Mouse (Mus musculus) limb, embryonic 15.5 days (tissue): ENCODE results near the gene Myo15b. TPM values are rescaled to one million over a fixed set of nuclear protein-coding genes. Genes with fewer than 3 reads are reported as not detected.

Experiments
- ATAC-seq: fragments of 200-750 bp; cut with Nextera tagmentation; 2 replicates; pipeline ENCODE4 v1.8.0; 2017; ENCODE audit warnings: low read depth, moderate TSS enrichment; ENCODE audit not compliant: insufficient number of reproducible peaks, low FRiP score, low TSS enrichment
- H3K27ac ChIP-seq: fragments of 300-500 bp; sonication (generic); 2 replicates; pipeline ENCODE4 v1.5.1; 2015; ENCODE audit warnings: moderate library complexity, mild to moderate bottlenecking, inconsistent platforms
- H3K27me3 ChIP-seq: fragments of 300-500 bp; sonication (generic); 2 replicates; pipeline ENCODE4 v1.6.1; 2015; ENCODE audit warnings: inconsistent platforms
- H3K36me3 ChIP-seq: fragments of 300-500 bp; sonication (generic); 2 replicates; pipeline ENCODE4 v1.6.1; 2015; ENCODE audit warnings: inconsistent platforms
- H3K4me1 ChIP-seq: fragments of 300-500 bp; sonication (generic); 2 replicates; pipeline ENCODE4 v1.6.1; 2015; ENCODE audit warnings: inconsistent platforms
- H3K4me2 ChIP-seq: fragments of 300-500 bp; sonication (generic); 2 replicates; pipeline ENCODE4 v1.6.1; 2015; ENCODE audit warnings: mild to moderate bottlenecking, inconsistent platforms
- H3K4me3 ChIP-seq: fragments of 300-500 bp; sonication (generic); 2 replicates; pipeline ENCODE4 v1.5.1; 2015; ENCODE audit warnings: mild to moderate bottlenecking, inconsistent platforms
- H3K9ac ChIP-seq: fragments of 300-500 bp; sonication (generic); 2 replicates; pipeline ENCODE4 v1.6.1; 2015; ENCODE audit warnings: inconsistent platforms
- H3K9me3 ChIP-seq: fragments of 300-500 bp; sonication (generic); 2 replicates; pipeline ENCODE4 v1.6.1; 2016; ENCODE audit warnings: inconsistent platforms
- WGBS: fragments of 180-500 bp; shearing (Covaris S2); methylation state at CpG from one replicate; pipeline ENCODE4 v1.1.7; 2015; 5-methylcytosine and 5-hydroxymethylcytosine counted together
- polyA plus RNA-seq: library from polyadenylated mRNA; unstranded; fragments of >200 nt; fragmentation: Nextera tagmentation; extraction: Ambion mirVana; gene quantifications from 2 replicates; pipeline ENCODE4 v1.2.1, GENCODE M21; 2015

The Myo15b gene
- polyA plus RNA-seq, 1 experiment from 2014 or later, result 0.47 TPM

DNA sequence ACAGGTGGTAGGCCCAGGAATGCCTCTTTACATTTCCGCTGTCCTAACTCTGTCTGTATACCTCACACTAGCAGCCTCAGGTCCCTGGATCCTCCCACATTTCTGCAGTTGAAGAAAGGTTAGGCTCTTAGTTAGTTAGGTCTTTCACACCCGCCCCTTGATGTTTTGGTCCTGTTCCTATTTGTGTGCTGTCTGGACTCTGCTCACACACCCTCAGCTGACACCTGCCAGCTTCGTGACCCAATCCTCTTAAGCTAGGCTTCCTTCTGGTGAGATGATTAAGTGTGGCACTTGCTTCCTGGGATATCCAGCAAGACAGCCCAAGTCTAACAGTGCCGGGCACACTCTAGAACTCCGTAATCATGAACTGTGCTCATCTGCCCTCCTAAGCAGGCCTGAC, 48.3 kb downstream of the Myo15b start:
- no peak for ATAC-seq
- 85% methylated on average over 5 of the region's 5 CpGs for WGBS
- no peaks in the 10 kb centered on the region for H3K9me3 ChIP-seq
- H3K27me3 ChIP-seq, result no peaks in the 10 kb centered on the region
- H3K36me3 ChIP-seq, result peaks cover 21% of the 10 kb centered on the region; the same call in 1 of the 2 replicates
- peaks cover 28% of the 10 kb centered on the region for H3K4me1 ChIP-seq
- 0 out of 2 replicates have a peak overlapping the region, but pooled peaks have one; percentile 80 for H3K27ac ChIP-seq
- no peak overlapping the region for H3K4me3 ChIP-seq
- no peak overlapping the region for H3K4me2 ChIP-seq
- H3K9ac ChIP-seq, result no peak overlapping the region

- Histone ChIP-seq H3K9ac (no peak overlapping the region), H3K4me1 (no peaks in the 10 kb centered on the region), H3K27ac (no peak overlapping the region), H3K27me3 (no peaks in the 10 kb centered on the region), H3K36me3 (peaks cover 29% of the 10 kb centered on the region), H3K4me3 (no peak overlapping the region), H3K4me2 (no peak overlapping the region), H3K9me3 (no peaks in the 10 kb centered on the region)
- WGBS, result 86% methylated on average over 5 of the region's 5 CpGs
- ATAC-seq, result no peak
These were observed 52.9 kb downstream of the Myo15b start for GRCm38 (mm10) chr11:115911134-115911561.

GRCm38 (mm10) chr11:115911632-115912376, 53.6 kb downstream of the Myo15b start, which contains the start of gene Smim6:
Gene Smim6 (plus strand): TSS chr11:115912017.
- Histone ChIP-seq H3K4me3 (no peak within 1 kb of the TSS), H3K27ac (0 out of 2 replicates have a peak within 1 kb of the TSS, but pooled peaks have one; percentile 11), H3K27me3 (no peaks in the 10 kb centered on the region), H3K9me3 (no peaks in the 10 kb centered on the region), H3K4me2 (no peak within 1 kb of the TSS), H3K9ac (no peak within 1 kb of the TSS), H3K4me1 (no peaks in the 10 kb centered on the region), H3K36me3 (peaks cover 35% of the 10 kb centered on the region)
- 68% methylated on average over 11 of the region's 11 CpGs for WGBS
- ATAC-seq, result no peak

DNA sequence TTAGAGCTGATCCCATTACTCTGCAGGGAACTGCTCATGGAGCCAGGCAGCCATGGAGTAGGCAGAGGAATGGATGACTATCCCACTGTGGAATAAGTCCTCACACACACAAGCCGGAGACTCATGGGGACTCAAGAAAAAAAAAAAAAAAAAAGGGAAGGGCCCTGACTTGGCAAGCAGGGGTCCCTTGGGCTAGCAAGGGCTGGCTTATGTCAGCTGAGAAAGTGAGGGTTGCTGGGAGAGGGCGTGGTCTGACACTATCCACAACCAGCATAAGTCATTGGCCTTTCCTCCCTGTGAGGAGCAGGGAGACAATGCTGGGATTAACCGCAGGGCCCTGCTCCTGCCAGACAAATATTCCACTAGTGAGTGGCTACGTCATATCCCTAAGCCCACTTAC, 58.4 kb downstream of the Myo15b start:
- Histone ChIP-seq H3K36me3 (peaks cover 34% of the 10 kb centered on the region), H3K4me1 (no peaks in the 10 kb centered on the region), H3K4me2 (no peak overlapping the region), H3K9ac (no peak overlapping the region), H3K27me3 (no peaks in the 10 kb centered on the region), H3K27ac (no peak overlapping the region), H3K4me3 (no peak overlapping the region), H3K9me3 (no peaks in the 10 kb centered on the region)
- ATAC-seq, result no peak
- WGBS, result 95% methylated on average over 4 of the region's 4 CpGs

DNA sequence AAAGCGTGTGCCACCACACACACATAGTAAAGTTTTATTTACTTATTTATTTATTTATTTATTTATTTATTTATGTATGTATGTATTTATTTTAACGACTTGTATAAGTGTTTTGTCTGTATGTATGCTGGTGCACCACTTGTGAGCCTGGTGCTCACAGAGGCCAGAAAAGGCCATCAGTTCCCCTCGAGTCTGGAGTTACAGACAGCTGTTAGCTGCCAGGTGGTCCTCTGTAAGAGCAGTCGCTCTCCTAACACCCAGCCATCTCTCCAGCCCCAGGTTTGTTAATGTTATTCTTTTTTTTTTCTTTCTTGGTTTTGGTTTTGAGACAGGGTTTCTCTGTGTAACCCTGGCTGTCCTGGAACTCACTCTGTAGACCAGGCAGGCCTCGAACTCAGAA, 60.4 kb downstream of the Myo15b start:
- Histone ChIP-seq H3K4me1 (no peaks in the 10 kb centered on the region), H3K27me3 (no peaks in the 10 kb centered on the region), H3K36me3 (peaks cover 48% of the 10 kb centered on the region), H3K9me3 (no peaks in the 10 kb centered on the region), H3K9ac (no peak overlapping the region), H3K4me2 (no peak overlapping the region), H3K4me3 (no peak overlapping the region), H3K27ac (no peak overlapping the region)
- 75% methylated on average over 5 of the region's 5 CpGs for WGBS
- ATAC-seq, result no peak

GRCm38 (mm10) chr11:115919073-115919472, 60.9 kb downstream of the Myo15b start:
- Histone ChIP-seq H3K27me3 (no peaks in the 10 kb centered on the region), H3K9ac (no peak overlapping the region), H3K4me2 (no peak overlapping the region), H3K27ac (no peak overlapping the region), H3K9me3 (no peaks in the 10 kb centered on the region), H3K36me3 (peaks cover 48% of the 10 kb centered on the region), H3K4me3 (no peak overlapping the region), H3K4me1 (no peaks in the 10 kb centered on the region)
- WGBS, result 88% methylated on average over 5 of the region's 5 CpGs
- no peak for ATAC-seq

DNA sequence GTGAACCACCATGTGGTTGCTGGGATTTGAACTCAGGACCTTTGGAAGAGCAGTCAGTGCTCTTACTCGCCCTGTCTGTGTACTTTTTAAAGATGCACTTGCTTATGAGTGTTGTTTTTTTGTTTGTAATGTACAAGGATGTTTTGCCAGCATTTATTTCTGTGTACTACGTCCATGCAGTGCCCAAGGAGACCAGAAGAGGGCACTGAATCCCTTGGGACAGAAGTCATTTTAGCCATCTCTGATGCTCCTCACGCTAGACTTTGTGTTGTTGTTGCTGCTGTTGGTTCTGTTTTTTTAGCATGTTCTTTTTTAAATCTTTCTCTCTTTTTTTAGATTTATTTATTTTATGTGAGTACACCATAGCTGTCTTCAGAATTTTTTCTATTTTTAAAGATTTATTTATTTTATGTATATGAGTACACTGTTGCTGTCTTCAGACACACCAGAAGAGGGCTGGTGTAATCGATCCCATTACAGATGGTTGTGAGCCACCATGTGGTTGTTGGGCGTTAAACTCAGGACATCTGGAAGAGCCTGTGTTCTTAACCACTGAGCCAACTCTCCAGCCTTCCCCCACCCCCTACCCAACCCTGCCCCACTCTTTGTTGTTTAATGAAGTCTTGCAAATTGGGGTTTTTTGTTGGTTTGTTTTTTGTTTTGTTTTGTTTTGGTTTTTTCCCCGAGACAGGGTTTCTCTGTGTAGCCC, 62.1 kb downstream of the Myo15b start:
- Histone ChIP-seq H3K4me3 (no peak overlapping the region), H3K4me1 (no peaks in the 10 kb centered on the region), H3K27me3 (no peaks in the 10 kb centered on the region), H3K9ac (no peak overlapping the region), H3K27ac (no peak overlapping the region), H3K4me2 (no peak overlapping the region), H3K36me3 (peaks cover 40% of the 10 kb centered on the region), H3K9me3 (no peaks in the 10 kb centered on the region)
- WGBS, result 46% methylated on average over 6 of the region's 6 CpGs
- ATAC-seq, result no peak

DNA sequence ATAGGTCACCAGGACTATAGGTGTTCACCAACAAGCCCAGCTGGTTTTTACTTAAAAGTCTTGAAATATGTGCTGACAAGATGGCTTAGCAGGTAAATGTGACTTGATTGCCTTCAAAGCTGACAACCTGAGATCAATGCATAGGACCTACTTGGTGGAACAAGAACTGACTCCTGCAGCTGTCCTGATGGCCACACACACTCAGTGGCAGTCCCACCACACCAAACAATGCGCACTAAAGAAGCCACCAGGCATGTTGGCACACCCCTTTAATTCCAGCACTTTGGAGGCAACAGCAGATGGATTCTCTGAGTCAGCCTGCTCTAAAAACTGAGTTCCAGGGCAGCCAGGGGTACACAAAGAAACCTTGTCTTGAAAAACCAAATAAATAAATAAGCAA, 63.8 kb downstream of the Myo15b start:
- Histone ChIP-seq H3K4me2 (no peak overlapping the region), H3K4me1 (no peaks in the 10 kb centered on the region), H3K9me3 (no peaks in the 10 kb centered on the region), H3K27ac (no peak overlapping the region), H3K36me3 (peaks cover 25% of the 10 kb centered on the region), H3K9ac (no peak overlapping the region), H3K4me3 (no peak overlapping the region), H3K27me3 (no peaks in the 10 kb centered on the region)
- WGBS, result 91% methylated on average over 1 of the region's 1 CpGs
- ATAC-seq, result no peak

GRCm38 (mm10) chr11:115929031-115929430, 70.8 kb downstream of the Myo15b start:
- Histone ChIP-seq H3K4me3 (no peak overlapping the region), H3K4me2 (no peak overlapping the region), H3K27ac (no peak overlapping the region), H3K27me3 (no peaks in the 10 kb centered on the region), H3K36me3 (peaks cover 23% of the 10 kb centered on the region), H3K4me1 (peaks cover 16% of the 10 kb centered on the region), H3K9ac (no peak overlapping the region), H3K9me3 (no peaks in the 10 kb centered on the region)
- 91% methylated on average over 8 of the region's 8 CpGs for WGBS
- no peak for ATAC-seq

GRCm38 (mm10) chr11:115929818-115930217, 71.6 kb downstream of the Myo15b start:
- no peaks in the 10 kb centered on the region for H3K27me3 ChIP-seq
- ATAC-seq, result no peak
- WGBS, result 54% methylated on average over 3 of the region's 3 CpGs
- no peak overlapping the region for H3K27ac ChIP-seq
- H3K9me3 ChIP-seq, result no peaks in the 10 kb centered on the region
- H3K9ac ChIP-seq, result no peak overlapping the region
- H3K4me1 ChIP-seq, result peaks cover 24% of the 10 kb centered on the region
- no peak overlapping the region for H3K4me3 ChIP-seq
- H3K4me2 ChIP-seq, result no peak overlapping the region
- H3K36me3 ChIP-seq, result peaks cover 23% of the 10 kb centered on the region

GRCm38 (mm10) chr11:115931235-115931634, 73.0 kb downstream of the Myo15b start:
- no peak overlapping the region for H3K4me2 ChIP-seq
- no peaks in the 10 kb centered on the region for H3K9me3 ChIP-seq
- H3K4me1 ChIP-seq, result peaks cover 26% of the 10 kb centered on the region
- H3K27me3 ChIP-seq, result no peaks in the 10 kb centered on the region
- ATAC-seq, result no peak
- 68% methylated on average over 3 of the region's 3 CpGs for WGBS
- H3K36me3 ChIP-seq, result peaks cover 36% of the 10 kb centered on the region
- no peak overlapping the region for H3K9ac ChIP-seq
- H3K27ac ChIP-seq, result no peak overlapping the region
- no peak overlapping the region for H3K4me3 ChIP-seq

DNA sequence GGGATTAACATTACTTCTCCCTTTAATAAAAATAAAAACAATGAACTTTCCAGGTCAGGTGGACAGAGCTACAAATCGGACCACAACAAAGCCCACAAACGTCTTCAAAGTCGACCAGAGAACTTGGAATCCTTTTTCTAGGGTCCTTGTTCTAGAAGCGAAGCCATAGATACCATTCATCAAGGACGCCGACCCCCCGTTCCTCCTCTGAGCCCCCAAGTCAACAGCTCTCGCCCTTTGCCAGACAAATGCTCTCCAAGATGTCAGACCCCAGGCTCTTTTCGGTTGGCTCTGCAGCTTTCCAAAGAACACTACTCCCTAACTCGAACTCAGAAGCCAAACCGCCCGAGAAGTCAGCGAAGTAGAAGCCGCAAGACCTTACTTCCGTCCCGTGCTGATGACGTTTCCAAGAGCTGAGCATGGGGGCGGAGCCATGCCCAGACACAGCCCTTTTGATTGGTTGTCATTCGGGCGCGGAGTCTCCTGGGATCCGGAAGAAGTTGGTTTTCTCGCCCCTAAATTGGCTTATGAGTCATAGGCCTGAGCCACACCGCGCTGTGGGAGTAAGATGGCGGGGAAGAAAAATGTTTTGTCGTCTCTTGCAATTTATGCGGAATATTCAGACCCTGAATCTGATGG, 75.0 kb downstream of the Myo15b start, which contains the start of the genes Sap30bp and Recql5:
Gene Sap30bp (plus strand): TSS at position 175 of the 639 bp plus-strand sequence.
Gene Recql5 (minus strand): TSS at position 370 of the 639 bp plus-strand sequence.
- WGBS, result under 1% methylated on average over 28 of the region's 28 CpGs

More for the DNA sequence above, 75.0 kb downstream of the Myo15b start, which contains the start of the genes Sap30bp and Recql5:
- Histone ChIP-seq H3K36me3 (peaks cover 39% of the 10 kb centered on the region), H3K27ac (peak within 1 kb of the TSS; percentile 3; the same call in 1 of the 2 replicates), H3K27me3 (no peaks in the 10 kb centered on the region), H3K4me2 (peak within 1 kb of the TSS; percentile 79), H3K4me3 (peak within 1 kb of the TSS; percentile 61), H3K4me1 (peaks cover 26% of the 10 kb centered on the region), H3K9ac (peak within 1 kb of the TSS; percentile 57), H3K9me3 (no peaks in the 10 kb centered on the region)
- peak; percentile 97 for ATAC-seq
